Mouse (Mus musculus) ovary, postnatal 36 days (tissue): Measurements from ENCODE around the gene Acp2.
A peak's percentile ranks its signal among the peaks of the same experiment; 100 is the strongest.

Source experiments
- DNase-seq: peaks from one replicate; pipeline ENCODE4 v3.0.0; 2022; ENCODE audit warnings: low spot score, mixed read lengths

Gene Acp2

GRCm38 (mm10) chr2:91202222-91202971 lies at the start of gene Acp2, which contains the start of gene Nr1h3:
Acp2 (plus strand) TSS chr2:91202885.
Nr1h3 (minus strand) TSS chr2:91202834.
- DNase-seq: peak; percentile 95

- DNase-seq: no peak
Measured at GRCm38 (mm10) chr2:91152885-91153377, 49.8 kb upstream of the Acp2 start.

- no peak for DNase-seq
Measured at GRCm38 (mm10) chr2:91154091-91154490, 48.6 kb upstream of the Acp2 start.

GRCm38 (mm10) chr2:91157002-91157752 lies 45.5 kb upstream of the Acp2 start:
- no peak for DNase-seq

- no peak for DNase-seq
Measured at GRCm38 (mm10) chr2:91160591-91160990, 42.1 kb upstream of the Acp2 start.

- DNase-seq: no peak
Measured at GRCm38 (mm10) chr2:91162952-91163351, 39.7 kb upstream of the Acp2 start.

- DNase-seq: no peak
Measured at GRCm38 (mm10) chr2:91163532-91163931, 39.2 kb upstream of the Acp2 start.

- DNase-seq: no peak
Measured at GRCm38 (mm10) chr2:91164991-91165390, 37.7 kb upstream of the Acp2 start.

GRCm38 (mm10) chr2:91167629-91168028 lies 35.1 kb upstream of the Acp2 start:
- DNase-seq: no peak

- no peak for DNase-seq
Measured at GRCm38 (mm10) chr2:91169587-91170322, 32.9 kb upstream of the Acp2 start.

GRCm38 (mm10) chr2:91175490-91175889 lies 27.2 kb upstream of the Acp2 start:
- no peak for DNase-seq

GRCm38 (mm10) chr2:91176234-91176633 lies 26.5 kb upstream of the Acp2 start:
- no peak for DNase-seq

- DNase-seq: no peak
Measured at GRCm38 (mm10) chr2:91179825-91180224, 22.9 kb upstream of the Acp2 start.

GRCm38 (mm10) chr2:91180706-91181105 lies 22.0 kb upstream of the Acp2 start:
- no peak for DNase-seq

GRCm38 (mm10) chr2:91182016-91182404 lies 20.7 kb upstream of the Acp2 start:
- no peak for DNase-seq

GRCm38 (mm10) chr2:91182405-91183147 lies 20.1 kb upstream of the Acp2 start:
- DNase-seq: peak; percentile 74

- peak; percentile 89 for DNase-seq
Measured at GRCm38 (mm10) chr2:91183148-91183513, 19.6 kb upstream of the Acp2 start.

GRCm38 (mm10) chr2:91183711-91184405 lies 18.8 kb upstream of the Acp2 start, which contains the start of gene Madd:
Madd (minus strand) TSS chr2:91183837.
- DNase-seq: no peak

GRCm38 (mm10) chr2:91186208-91186607 lies 16.5 kb upstream of the Acp2 start:
- no peak for DNase-seq

GRCm38 (mm10) chr2:91187431-91187830 lies 15.3 kb upstream of the Acp2 start:
- no peak for DNase-seq

GRCm38 (mm10) chr2:91190501-91190900 lies 12.2 kb upstream of the Acp2 start:
- no peak for DNase-seq
